Mouse (Mus musculus): ENCODE results near the gene Fgfr2.

- no peak for TF ChIP-seq CTCF (IDR thresholded peaks at IDR 0.05; ENCODE audit: control insufficient read depth, insufficient read depth, insufficient replicate concordance, low read depth, low read length)
- no peak for TF ChIP-seq POLR2A (IDR thresholded peaks at IDR 0.05; ENCODE audit: control insufficient read depth, low read depth, low read length)
These were observed 823.4 kb downstream of the Fgfr2 start for GRCm38 (mm10) chr7:132299661-132300210.
